Mouse (Mus musculus): ENCODE results near the gene Fam45a. TPM values are rescaled to one million over a fixed set of nuclear protein-coding genes. Genes with fewer than 3 reads are reported as not detected.

The Fam45a gene
- polyA plus RNA-seq (2014; fragmentation: Nextera tagmentation; extraction: Ambion mirVana): 24.7 and 30.0 TPM in 2 replicates

GRCm38 (mm10) chr19:60811098-60812035 lies at the start of gene Fam45a:
Gene Fam45a (plus strand): TSS chr19:60811585.
- peak within 1 kb of the TSS; percentile 70 for H3K9ac ChIP-seq (ENCODE audit: low read depth, low read length)
- peak within 1 kb of the TSS; percentile 46 for H3K27ac ChIP-seq (ENCODE audit: low read depth, low read length)
- H3K27me3 ChIP-seq (ENCODE audit: control insufficient read depth, insufficient read depth, low read length): no peaks in the 10 kb centered on the region
- 2% methylated on average over 42 of the region's 45 CpGs for WGBS (ENCODE audit: insufficient replicate concordance)
- peaks cover 6% of the 10 kb centered on the region; the same call in 1 of the 2 replicates for H3K36me3 ChIP-seq (ENCODE audit: control insufficient read depth, insufficient read depth, low read length)
- peaks cover 7% of the 10 kb centered on the region; the same call in 1 of the 2 replicates for H3K4me1 ChIP-seq (ENCODE audit: control insufficient read depth, insufficient read depth, low read length)
- peak; percentile 100 for ATAC-seq (replicated peaks; ENCODE audit: insufficient number of reproducible peaks, low FRiP score, low TSS enrichment)
- H3K9me3 ChIP-seq (replicated peaks; ENCODE audit: control insufficient read depth, low read length): no peaks in the 10 kb centered on the region
- peak within 1 kb of the TSS; percentile 63 for H3K4me3 ChIP-seq (ENCODE audit: low read depth, low read length)
- H3K4me2 ChIP-seq: peak within 1 kb of the TSS; percentile 77

DNA sequence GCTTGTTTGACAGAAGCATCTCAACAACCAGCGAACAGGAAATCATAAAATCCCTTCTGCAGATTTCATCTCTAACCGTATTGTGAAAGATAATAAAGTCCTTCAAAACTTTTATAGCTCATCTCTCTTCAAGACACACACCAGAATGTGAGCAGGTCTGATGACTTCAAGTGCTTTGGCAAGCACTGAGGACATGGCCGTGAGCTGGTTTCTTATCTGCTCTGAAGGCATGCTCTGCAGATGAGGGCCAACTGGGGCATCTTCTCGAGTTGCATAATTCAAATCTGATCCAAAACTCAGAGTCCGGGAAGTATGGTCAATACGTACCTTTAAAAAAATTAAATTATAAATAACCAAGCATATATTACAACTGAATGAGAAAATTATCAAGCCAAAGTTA lies 38.0 kb upstream of the Fam45a start:
- no peak overlapping the region for H3K4me3 ChIP-seq (ENCODE audit: low read depth, low read length)
- no peak overlapping the region for H3K27ac ChIP-seq (ENCODE audit: low read depth, low read length)
- H3K4me2 ChIP-seq: no peak overlapping the region
- H3K36me3 ChIP-seq (ENCODE audit: control insufficient read depth, insufficient read depth, low read length): peaks cover 50% of the 10 kb centered on the region
- WGBS (ENCODE audit: insufficient replicate concordance): 80% methylated on average over 6 of the region's 6 CpGs
- no peak for ATAC-seq (replicated peaks; ENCODE audit: insufficient number of reproducible peaks, low FRiP score, low TSS enrichment)
- H3K4me1 ChIP-seq (ENCODE audit: control insufficient read depth, insufficient read depth, low read length): no peaks in the 10 kb centered on the region
- H3K9me3 ChIP-seq (replicated peaks; ENCODE audit: control insufficient read depth, low read length): no peaks in the 10 kb centered on the region
- no peak overlapping the region for H3K9ac ChIP-seq (ENCODE audit: low read depth, low read length)
- H3K27me3 ChIP-seq (ENCODE audit: control insufficient read depth, insufficient read depth, low read length): no peaks in the 10 kb centered on the region

DNA sequence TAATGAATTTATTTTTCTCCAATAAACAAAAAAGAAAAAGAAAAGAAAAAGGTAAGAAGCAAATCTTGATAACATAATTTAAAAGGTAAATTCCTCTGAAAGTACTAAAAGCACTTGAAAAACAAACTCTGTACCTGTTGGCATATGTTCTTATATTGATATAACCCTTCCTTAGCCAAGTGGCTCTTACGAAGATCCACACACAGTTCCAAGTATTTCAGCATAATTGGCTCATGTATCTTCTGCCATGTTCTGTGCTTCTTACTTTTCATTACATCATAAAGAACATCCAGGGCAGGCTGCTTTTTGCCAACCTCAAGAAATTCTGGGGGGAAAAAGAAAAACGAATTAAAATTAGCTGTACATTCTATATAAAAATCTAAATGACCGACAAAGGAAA lies 29.4 kb upstream of the Fam45a start:
- Histone ChIP-seq H3K36me3 (ENCODE audit: control insufficient read depth, insufficient read depth, low read length) (peaks cover 17% of the 10 kb centered on the region), H3K27ac (ENCODE audit: low read depth, low read length) (no peak overlapping the region), H3K4me1 (ENCODE audit: control insufficient read depth, insufficient read depth, low read length) (peaks cover 9% of the 10 kb centered on the region), H3K9me3 (replicated peaks; ENCODE audit: control insufficient read depth, low read length) (no peaks in the 10 kb centered on the region), H3K4me2 (no peak overlapping the region), H3K4me3 (ENCODE audit: low read depth, low read length) (no peak overlapping the region), H3K9ac (ENCODE audit: low read depth, low read length) (no peak overlapping the region), H3K27me3 (ENCODE audit: control insufficient read depth, insufficient read depth, low read length) (no peaks in the 10 kb centered on the region)
- 94% methylated on average over 3 of the region's 3 CpGs for WGBS (ENCODE audit: insufficient replicate concordance)
- no peak for ATAC-seq (replicated peaks; ENCODE audit: insufficient number of reproducible peaks, low FRiP score, low TSS enrichment)

DNA sequence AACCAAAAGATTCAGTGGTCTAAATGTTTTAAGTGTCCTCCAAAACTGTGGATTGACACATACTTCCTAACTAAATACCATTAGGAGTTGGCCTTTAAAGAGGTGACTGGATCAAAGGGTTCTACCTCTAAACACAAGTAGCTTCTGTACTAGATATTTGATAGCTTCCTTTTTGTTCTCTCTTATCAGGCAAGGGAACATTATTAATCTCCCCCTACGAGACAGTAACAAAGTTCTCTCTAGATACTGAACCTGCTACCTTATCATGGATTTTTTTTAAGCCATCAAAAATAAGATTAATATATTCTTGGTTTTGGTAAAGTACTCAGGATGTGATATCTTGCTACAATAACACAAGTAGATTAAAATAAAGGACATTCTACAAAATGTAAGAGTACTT lies 26.7 kb upstream of the Fam45a start:
- H3K4me1 ChIP-seq (ENCODE audit: control insufficient read depth, insufficient read depth, low read length): peaks cover 11% of the 10 kb centered on the region
- H3K9ac ChIP-seq (ENCODE audit: low read depth, low read length): no peak overlapping the region
- no peak overlapping the region for H3K27ac ChIP-seq (ENCODE audit: low read depth, low read length)
- no peak overlapping the region for H3K4me2 ChIP-seq
- 37% methylated on average over 1 of the region's 1 CpGs for WGBS (ENCODE audit: insufficient replicate concordance)
- H3K27me3 ChIP-seq (ENCODE audit: control insufficient read depth, insufficient read depth, low read length): no peaks in the 10 kb centered on the region
- H3K36me3 ChIP-seq (ENCODE audit: control insufficient read depth, insufficient read depth, low read length): peaks cover 8% of the 10 kb centered on the region
- ATAC-seq (replicated peaks; ENCODE audit: insufficient number of reproducible peaks, low FRiP score, low TSS enrichment): no peak
- no peak overlapping the region for H3K4me3 ChIP-seq (ENCODE audit: low read depth, low read length)
- no peaks in the 10 kb centered on the region for H3K9me3 ChIP-seq (replicated peaks; ENCODE audit: control insufficient read depth, low read length)

DNA sequence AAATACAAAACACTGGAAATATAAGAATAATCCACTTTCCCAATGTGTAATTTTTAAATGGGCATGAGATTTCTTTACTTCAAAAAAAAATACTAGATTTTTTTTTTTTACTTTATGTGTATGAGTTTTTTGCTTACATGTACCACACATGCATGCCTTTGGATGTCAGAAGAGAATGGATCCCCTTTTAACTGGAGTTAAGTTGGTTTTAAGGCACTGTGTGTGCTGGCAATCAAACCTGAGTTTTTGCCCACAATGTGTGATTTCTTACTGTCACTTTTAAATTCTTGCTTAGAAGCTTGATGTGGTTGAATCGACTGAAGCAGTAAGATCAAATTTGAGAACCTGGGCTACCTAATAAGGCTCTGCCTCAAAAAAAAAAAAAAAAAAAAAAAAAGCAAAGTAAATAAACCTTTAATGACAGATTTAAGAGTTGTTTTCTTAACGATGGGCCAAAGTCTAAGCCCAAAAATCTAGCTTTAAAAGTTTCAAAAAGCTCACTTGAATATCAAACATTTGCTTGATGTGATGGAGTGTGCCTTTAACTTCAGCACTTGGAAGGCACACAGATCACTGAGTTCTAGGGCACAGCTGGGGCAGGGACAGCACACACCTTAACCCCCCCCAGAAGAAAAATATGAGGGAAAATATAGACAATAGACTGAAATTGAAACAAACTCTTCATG lies 23.8 kb upstream of the Fam45a start:
- H3K9me3 ChIP-seq (replicated peaks; ENCODE audit: control insufficient read depth, low read length): no peaks in the 10 kb centered on the region
- H3K36me3 ChIP-seq (ENCODE audit: control insufficient read depth, insufficient read depth, low read length): no peaks in the 10 kb centered on the region
- H3K4me2 ChIP-seq: peak overlapping the region; percentile 75
- no peak for ATAC-seq (replicated peaks; ENCODE audit: insufficient number of reproducible peaks, low FRiP score, low TSS enrichment)
- peak overlapping the region; percentile 12; the same call in 1 of the 2 replicates for H3K4me3 ChIP-seq (ENCODE audit: low read depth, low read length)
- no peak overlapping the region for H3K9ac ChIP-seq (ENCODE audit: low read depth, low read length)
- peaks cover 11% of the 10 kb centered on the region for H3K4me1 ChIP-seq (ENCODE audit: control insufficient read depth, insufficient read depth, low read length)
- no peak overlapping the region for H3K27ac ChIP-seq (ENCODE audit: low read depth, low read length)
- 57% methylated on average over 2 of the region's 2 CpGs for WGBS (ENCODE audit: insufficient replicate concordance)
- no peaks in the 10 kb centered on the region for H3K27me3 ChIP-seq (ENCODE audit: control insufficient read depth, insufficient read depth, low read length)

DNA sequence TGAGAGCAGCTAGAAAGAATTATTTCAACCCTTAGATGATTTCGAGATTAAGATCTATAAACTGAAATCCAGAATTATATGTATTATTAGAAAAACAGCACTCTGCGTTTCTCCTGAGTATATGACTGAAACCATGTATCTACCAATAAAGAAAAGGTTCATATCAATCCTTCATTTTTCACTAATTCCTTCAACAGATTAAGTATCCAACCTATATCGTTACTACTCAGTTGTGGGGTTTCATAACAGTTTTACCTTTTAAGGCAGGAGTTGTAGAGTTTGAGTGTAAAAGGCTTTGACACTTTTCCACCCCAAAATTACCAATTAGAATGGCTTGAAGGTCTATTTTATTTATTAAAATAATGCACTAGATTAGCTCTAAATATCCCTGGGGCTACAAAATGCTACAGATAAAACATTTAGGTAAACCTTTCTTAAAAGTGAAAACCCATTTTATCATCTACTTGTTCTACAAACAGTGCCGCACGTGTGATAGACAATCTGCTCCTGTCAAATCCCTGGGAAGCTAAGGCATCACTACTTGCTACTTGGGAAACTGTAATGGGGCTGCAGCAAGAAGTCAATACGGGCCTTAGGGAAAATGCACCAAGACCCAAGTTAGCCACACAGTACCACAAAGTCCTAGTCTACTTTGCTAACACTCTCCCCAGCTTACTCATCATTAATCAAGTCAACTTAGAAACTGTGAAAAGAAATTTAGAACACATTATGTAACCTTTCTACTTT lies 23.0 kb upstream of the Fam45a start:
- Histone ChIP-seq H3K9ac (ENCODE audit: low read depth, low read length) (peak overlapping the region; percentile 58; the same call in 1 of the 2 replicates), H3K27me3 (ENCODE audit: control insufficient read depth, insufficient read depth, low read length) (no peaks in the 10 kb centered on the region), H3K27ac (ENCODE audit: low read depth, low read length) (no peak overlapping the region), H3K4me1 (ENCODE audit: control insufficient read depth, insufficient read depth, low read length) (peaks cover 11% of the 10 kb centered on the region), H3K4me2 (peak overlapping the region; percentile 75), H3K36me3 (ENCODE audit: control insufficient read depth, insufficient read depth, low read length) (no peaks in the 10 kb centered on the region), H3K9me3 (replicated peaks; ENCODE audit: control insufficient read depth, low read length) (no peaks in the 10 kb centered on the region), H3K4me3 (ENCODE audit: low read depth, low read length) (peak overlapping the region; percentile 99)
- no peak for ATAC-seq (replicated peaks; ENCODE audit: insufficient number of reproducible peaks, low FRiP score, low TSS enrichment)
- WGBS (ENCODE audit: insufficient replicate concordance): 39% methylated on average over 6 of the region's 6 CpGs

GRCm38 (mm10) chr19:60789452-60789851 lies 21.9 kb upstream of the Fam45a start:
- peaks cover 11% of the 10 kb centered on the region for H3K4me1 ChIP-seq (ENCODE audit: control insufficient read depth, insufficient read depth, low read length)
- peak overlapping the region; percentile 98 for H3K27ac ChIP-seq (ENCODE audit: low read depth, low read length)
- H3K36me3 ChIP-seq (ENCODE audit: control insufficient read depth, insufficient read depth, low read length): no peaks in the 10 kb centered on the region

GRCm38 (mm10) chr19:60789919-60790506 lies 21.4 kb upstream of the Fam45a start:
- Histone ChIP-seq H3K4me3 (ENCODE audit: low read depth, low read length) (peak overlapping the region; percentile 99), H3K4me1 (ENCODE audit: control insufficient read depth, insufficient read depth, low read length) (peaks cover 11% of the 10 kb centered on the region), H3K27ac (ENCODE audit: low read depth, low read length) (peak overlapping the region; percentile 98), H3K27me3 (ENCODE audit: control insufficient read depth, insufficient read depth, low read length) (no peaks in the 10 kb centered on the region), H3K36me3 (ENCODE audit: control insufficient read depth, insufficient read depth, low read length) (no peaks in the 10 kb centered on the region), H3K4me2 (peak overlapping the region; percentile 75), H3K9me3 (replicated peaks; ENCODE audit: control insufficient read depth, low read length) (no peaks in the 10 kb centered on the region), H3K9ac (ENCODE audit: low read depth, low read length) (peak overlapping the region; percentile 100)
- 0% methylated on average over 53 of the region's 60 CpGs for WGBS (ENCODE audit: insufficient replicate concordance)
- ATAC-seq (replicated peaks; ENCODE audit: insufficient number of reproducible peaks, low FRiP score, low TSS enrichment): peak; percentile 69

More at GRCm38 (mm10) chr19:60789452-60789851, 21.9 kb upstream of the Fam45a start:
- H3K9me3 ChIP-seq (replicated peaks; ENCODE audit: control insufficient read depth, low read length): no peaks in the 10 kb centered on the region
- peak overlapping the region; percentile 100 for H3K9ac ChIP-seq (ENCODE audit: low read depth, low read length)
- peak overlapping the region; percentile 99 for H3K4me3 ChIP-seq (ENCODE audit: low read depth, low read length)
- under 1% methylated on average over 7 of the region's 7 CpGs for WGBS (ENCODE audit: insufficient replicate concordance)
- H3K4me2 ChIP-seq: peak overlapping the region; percentile 75
- H3K27me3 ChIP-seq (ENCODE audit: control insufficient read depth, insufficient read depth, low read length): no peaks in the 10 kb centered on the region
- ATAC-seq (replicated peaks; ENCODE audit: insufficient number of reproducible peaks, low FRiP score, low TSS enrichment): no peak
